8 mouse cellular contexts compared by ENCODE assay signal in genomic region chr2:132587240-132587779, GRCm38 (mm10). TPM values are rescaled to one million over a fixed set of nuclear protein-coding genes. Genes with fewer than 3 reads are reported as not detected.
DNase-seq lines count a peak whose midpoint lies in the region; ATAC-seq and TF ChIP-seq lines count a peak whose summit lies in the region.

Gene Gpcpd1, minus strand, starts transcription at chr2:132587729.

- no peaks in the 10 kb centered on the region for H3K9me3 ChIP-seq in kidney, embryonic 14.5 days (ENCODE audit: control insufficient read depth, low read length)
- H3K9me3 ChIP-seq in intestine, embryonic 16.5 days (ENCODE audit: control insufficient read depth, low read length), result no peaks in the 10 kb centered on the region
- H3K9me3 ChIP-seq in midbrain, embryonic 11.5 days (ENCODE audit: control insufficient read depth, low read length), result no peaks in the 10 kb centered on the region

- H3K36me3 ChIP-seq in kidney, embryonic 14.5 days (ENCODE audit: control insufficient read depth, insufficient read depth, low read length), result no peaks in the 10 kb centered on the region
- no peaks in the 10 kb centered on the region for H3K36me3 ChIP-seq in intestine, embryonic 16.5 days (ENCODE audit: control insufficient read depth, insufficient read depth, low read length)
- no peaks in the 10 kb centered on the region for H3K36me3 ChIP-seq in midbrain, embryonic 11.5 days (ENCODE audit: control insufficient read depth, insufficient read depth, low read length)

- H3K4me1 ChIP-seq in kidney, embryonic 14.5 days (ENCODE audit: control insufficient read depth, insufficient read depth, low read length), result no peaks in the 10 kb centered on the region
- H3K4me1 ChIP-seq in bone marrow, adult 2 months (ENCODE audit: control insufficient read depth, insufficient read depth, low read length), result no peaks in the 10 kb centered on the region
- H3K4me1 ChIP-seq in intestine, embryonic 16.5 days (ENCODE audit: control insufficient read depth, insufficient read depth, low read length), result no peaks in the 10 kb centered on the region
- no peaks in the 10 kb centered on the region for H3K4me1 ChIP-seq in midbrain, embryonic 11.5 days (ENCODE audit: control insufficient read depth, insufficient read depth, low read length)

- DNase-seq in kidney, postnatal 14 days, result no peak
- no peak for DNase-seq in gastrocnemius, postnatal 4 days (ENCODE audit: low spot score in 2 of 2)
- no peak for DNase-seq in midbrain, embryonic 11.5 days (ENCODE audit: low spot score, missing footprints)
- DNase-seq in right cerebral cortex, postnatal 4 days, result no peak
- DNase-seq in kidney, postnatal 25 days, result no peak

- ATAC-seq in kidney, embryonic 14.5 days (ENCODE audit: low FRiP score, low TSS enrichment), result no peak
- ATAC-seq in intestine, embryonic 16.5 days, result no peak
- no peak for ATAC-seq in midbrain, embryonic 11.5 days (ENCODE audit: low FRiP score)

- TF ChIP-seq POLR2A in bone marrow, adult 2 months (IDR thresholded peaks at IDR 0.05; ENCODE audit: borderline replicate concordance, control insufficient read depth, low read depth, low read length), result no peak

- no peak for TF ChIP-seq CTCF in bone marrow, adult 2 months (IDR thresholded peaks at IDR 0.05; ENCODE audit: control insufficient read depth, insufficient read depth, low read length)

- 88% methylated on average over 7 of the region's 7 CpGs for WGBS in kidney, embryonic 14.5 days
- WGBS in bone marrow, adult 2 months, result 83% methylated on average over 7 of the region's 7 CpGs
- 88% methylated on average over 7 of the region's 7 CpGs for WGBS in intestine, embryonic 16.5 days
- WGBS in midbrain, embryonic 11.5 days, result 90% methylated on average over 7 of the region's 7 CpGs

- H3K4me2 ChIP-seq in kidney, embryonic 14.5 days (replicated peaks; ENCODE audit: low read depth, low read length), result no peak within 1 kb of the TSS
- no peak within 1 kb of the TSS for H3K4me2 ChIP-seq in intestine, embryonic 16.5 days (ENCODE audit: low read depth, low read length)
- H3K4me2 ChIP-seq in midbrain, embryonic 11.5 days, result no peak within 1 kb of the TSS

- no peak within 1 kb of the TSS for H3K4me3 ChIP-seq in kidney, embryonic 14.5 days (ENCODE audit: low read length)
- no peak within 1 kb of the TSS for H3K4me3 ChIP-seq in bone marrow, adult 2 months (replicated peaks; ENCODE audit: control insufficient read depth, low read depth, low read length)
- no peak within 1 kb of the TSS for H3K4me3 ChIP-seq in intestine, embryonic 16.5 days (ENCODE audit: low read length)
- H3K4me3 ChIP-seq in midbrain, embryonic 11.5 days (ENCODE audit: low read depth, low read length), result no peak within 1 kb of the TSS

- no peak within 1 kb of the TSS for H3K27ac ChIP-seq in kidney, embryonic 14.5 days (ENCODE audit: low read depth, low read length)
- no peak within 1 kb of the TSS for H3K27ac ChIP-seq in bone marrow, adult 2 months (ENCODE audit: control insufficient read depth, insufficient read depth, low read depth, low read length, poor library complexity)
- H3K27ac ChIP-seq in intestine, embryonic 16.5 days (ENCODE audit: low read length), result no peak within 1 kb of the TSS
- no peak within 1 kb of the TSS for H3K27ac ChIP-seq in midbrain, embryonic 11.5 days (ENCODE audit: low read depth, low read length)

- no peak within 1 kb of the TSS for H3K9ac ChIP-seq in kidney, embryonic 14.5 days (ENCODE audit: low read depth, low read length)
- H3K9ac ChIP-seq in intestine, embryonic 16.5 days (ENCODE audit: low read depth, low read length), result no peak within 1 kb of the TSS
- H3K9ac ChIP-seq in midbrain, embryonic 11.5 days (ENCODE audit: low read length), result no peak within 1 kb of the TSS

- no peaks in the 10 kb centered on the region for H3K27me3 ChIP-seq in kidney, embryonic 14.5 days (ENCODE audit: control insufficient read depth, insufficient read depth, low read length)
- H3K27me3 ChIP-seq in intestine, embryonic 16.5 days (replicated peaks; ENCODE audit: control insufficient read depth, insufficient read depth, low read length), result no peaks in the 10 kb centered on the region
- H3K27me3 ChIP-seq in midbrain, embryonic 11.5 days (ENCODE audit: control insufficient read depth, insufficient read depth, low read length), result no peaks in the 10 kb centered on the region

RNA-seq across cellular contexts. Expression of gene Gpcpd1, which starts in this region (rescaled TPM):
- 37.4 and 42.8 TPM in 2 replicates for polyA plus RNA-seq in kidney, embryonic 14.5 days (2014; fragmentation: Nextera tagmentation; extraction: Ambion mirVana)
- polyA plus RNA-seq in bone marrow, adult 2 months (2011; ENCODE audit: insufficient read depth, insufficient read length, low replicate concordance, missing spikeins), result 68.5 and 72.1 TPM in 2 replicates
- 10 to 100 TPM; 47.9 to 59.3 TPM for total RNA-seq in gastrocnemius, postnatal 4 days (2021)
- 17.4 and 20.0 TPM in 2 replicates for polyA plus RNA-seq in intestine, embryonic 16.5 days (2015; fragmentation: Nextera tagmentation; extraction: Ambion mirVana)
- polyA plus RNA-seq in midbrain, embryonic 11.5 days (2014; fragmentation: Nextera tagmentation; extraction: Ambion mirVana), result 41.7 and 50.4 TPM in 2 replicates
